Mouse (Mus musculus): ENCODE data around the gene Gm17689. TPM values are rescaled to one million over a fixed set of nuclear protein-coding genes. Genes with fewer than 3 reads are reported as not detected.

The Gm17689 gene
- not detected in 2 replicates for polyA plus RNA-seq (2014; fragmentation: Nextera tagmentation; extraction: Ambion mirVana)

GRCm38 (mm10) chr9:36582535-36582934 is at the start of gene Gm17689:
TSS of gene Gm17689 (minus strand) at chr9:36582635.
- Histone ChIP-seq H3K4me3 (ENCODE audit: low read depth, low read length) (no peak within 1 kb of the TSS), H3K27ac (ENCODE audit: low read depth, low read length) (no peak within 1 kb of the TSS), H3K36me3 (ENCODE audit: control insufficient read depth, insufficient read depth, low read length) (no peaks in the 10 kb centered on the region), H3K9ac (replicated peaks; ENCODE audit: low read depth, low read length) (no peak within 1 kb of the TSS), H3K9me3 (ENCODE audit: control insufficient read depth, low read length) (no peaks in the 10 kb centered on the region), H3K27me3 (ENCODE audit: control insufficient read depth, insufficient read depth, low read length) (no peaks in the 10 kb centered on the region), H3K4me1 (ENCODE audit: control insufficient read depth, insufficient read depth, low read length) (no peaks in the 10 kb centered on the region), H3K4me2 (ENCODE audit: low read depth, low read length) (no peak within 1 kb of the TSS)
- no peak for ATAC-seq (ENCODE audit: low read depth)
- 76% methylated on average over 1 of the region's 1 CpGs for WGBS

DNA sequence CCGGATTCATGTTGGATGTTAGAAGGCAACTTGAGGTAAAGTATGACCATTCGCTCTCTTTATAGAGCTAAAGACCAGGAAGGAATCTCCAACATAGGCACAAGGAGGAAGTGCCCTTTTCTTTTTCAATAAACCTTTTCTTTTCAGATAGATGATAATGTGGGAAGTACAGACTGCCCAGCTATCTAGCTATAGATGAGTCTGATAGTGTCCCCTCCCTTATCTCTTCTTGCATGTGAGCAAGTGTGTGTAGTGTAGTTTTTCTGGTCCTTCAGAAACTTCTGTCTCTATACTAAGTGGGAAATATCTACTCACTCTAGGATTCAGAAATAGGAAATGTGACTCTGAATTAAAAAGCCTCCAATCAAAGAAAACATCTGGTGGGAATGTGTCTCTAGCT is 40.6 kb downstream of the Gm17689 start, which contains the start of gene Gm5615:
Gm5615 (minus strand) TSS at position 101 of the 400 bp plus-strand sequence.
- H3K27me3 ChIP-seq (ENCODE audit: control insufficient read depth, insufficient read depth, low read length) = no peaks in the 10 kb centered on the region
- no peak for ATAC-seq (ENCODE audit: low read depth)
- no peak within 1 kb of the TSS for H3K4me2 ChIP-seq (ENCODE audit: low read depth, low read length)
- 88% methylated on average over 2 of the region's 2 CpGs for WGBS
- H3K9ac ChIP-seq (replicated peaks; ENCODE audit: low read depth, low read length) = no peak within 1 kb of the TSS
- no peaks in the 10 kb centered on the region; the same call in 1 of the 2 replicates for H3K9me3 ChIP-seq (ENCODE audit: control insufficient read depth, low read length)
- H3K4me1 ChIP-seq (ENCODE audit: control insufficient read depth, insufficient read depth, low read length) = no peaks in the 10 kb centered on the region
- no peaks in the 10 kb centered on the region for H3K36me3 ChIP-seq (ENCODE audit: control insufficient read depth, insufficient read depth, low read length)
- H3K27ac ChIP-seq (ENCODE audit: low read depth, low read length) = no peak within 1 kb of the TSS
- H3K4me3 ChIP-seq (ENCODE audit: low read depth, low read length) = no peak within 1 kb of the TSS

Other genes starting within 250 kb of the Gm17689 start
- gene Gm7257, start 150.8 kb downstream of the Gm17689 start, polyA plus RNA-seq (2014; fragmentation: Nextera tagmentation; extraction: Ambion mirVana) = not detected in 2 replicates
- gene Gm9513, start 107.0 kb downstream of the Gm17689 start, polyA plus RNA-seq (2014; fragmentation: Nextera tagmentation; extraction: Ambion mirVana) = not detected in 2 replicates
- gene Gm5615, start 40.7 kb downstream of the Gm17689 start, polyA plus RNA-seq (2014; fragmentation: Nextera tagmentation; extraction: Ambion mirVana) = not detected in 2 replicates
- not detected in 2 replicates for gene A630095E13Rik, start 60.7 kb upstream of the Gm17689 start, polyA plus RNA-seq (2014; fragmentation: Nextera tagmentation; extraction: Ambion mirVana)
- gene Acrv1, start 110.6 kb upstream of the Gm17689 start, polyA plus RNA-seq (2014; fragmentation: Nextera tagmentation; extraction: Ambion mirVana) = not detected in 2 replicates
- gene Chek1, start 144.4 kb upstream of the Gm17689 start, polyA plus RNA-seq (2014; fragmentation: Nextera tagmentation; extraction: Ambion mirVana) = 5.4 and 6.2 TPM in 2 replicates
- gene Stt3a, start 185.0 kb upstream of the Gm17689 start, polyA plus RNA-seq (2014; fragmentation: Nextera tagmentation; extraction: Ambion mirVana) = 64.4 and 81.0 TPM in 2 replicates
- 50.2 and 72.6 TPM in 2 replicates for gene Ei24, start 214.8 kb upstream of the Gm17689 start, polyA plus RNA-seq (2014; fragmentation: Nextera tagmentation; extraction: Ambion mirVana)
- 664 and 692 TPM in 2 replicates for gene Fez1, start 239.2 kb upstream of the Gm17689 start, polyA plus RNA-seq (2014; fragmentation: Nextera tagmentation; extraction: Ambion mirVana)